Mouse (Mus musculus) heart, postnatal 0 days (tissue): ENCODE measurements at regions not wholly inside any gene's neighbourhood (a gene's known extent, or its start where the extent isn't known, plus 50 kb on each side); places are given as distances from the start of the nearest gene placed in this dataset.

Source experiments
- CTCF ChIP-seq: IDR thresholded peaks from 2 replicates; pipeline ENCODE4 v1.5.1; 2016; ENCODE audit warnings: antibody characterized with exemption, control low read depth, low read depth
- EP300 ChIP-seq: IDR thresholded peaks from 2 replicates; pipeline ENCODE4 v1.6.1; 2016; ENCODE audit warnings: antibody characterized with exemption, low read depth

DNA sequence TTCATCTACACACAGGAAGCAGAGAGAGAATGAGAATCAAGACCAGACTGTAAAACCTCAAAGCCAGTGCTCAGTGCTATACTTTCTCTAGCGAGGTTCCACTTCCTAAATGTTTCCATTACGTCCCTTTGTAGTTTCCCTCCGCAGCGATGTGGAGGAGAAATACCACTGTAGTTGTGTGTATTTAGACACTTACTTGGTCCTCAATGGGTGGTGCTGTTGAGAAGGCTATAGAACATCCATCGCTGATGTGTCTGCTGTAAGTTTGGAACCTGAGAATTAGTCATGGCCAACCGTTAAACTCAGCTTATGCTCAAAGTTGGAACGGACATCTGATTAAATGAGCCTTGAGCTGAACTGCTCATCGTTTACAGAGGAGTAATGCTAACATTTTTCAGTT is 170.7 kb upstream of the Lyplal1 start:
- TF ChIP-seq CTCF (no peak), EP300 (no peak)
